Mouse (Mus musculus) megakaryocyte, embryonic 14.5 days (primary cell): Measurements from ENCODE around the gene Efna2.

ENCODE experiments used
- FLI1 ChIP-seq: IDR thresholded peaks from 2 replicates; pipeline ENCODE4 v1.6.1; 2012; ENCODE audit warnings: low read length, inconsistent platforms, mixed read lengths
- GATA1 ChIP-seq: IDR thresholded peaks from 3 replicates; pipeline ENCODE4 v1.6.1; 2012; ENCODE audit warnings: mixed read lengths, low read length, inconsistent platforms, borderline replicate concordance

- TF ChIP-seq GATA1 (no peak), FLI1 (no peak)
These were observed 27.9 kb upstream of the Efna2 start for GRCm38 (mm10) chr10:80151211-80152034.
